Mouse (Mus musculus) embryonic fibroblast, embryonic 13.5 days (primary cell): ENCODE results near the gene Ypel5.

ENCODE experiments used
- CTCF ChIP-seq: IDR thresholded peaks from 2 replicates; pipeline ENCODE4 v1.5.1; 2011; ENCODE audit warnings: mild to moderate bottlenecking, control low read depth, low read length, moderate library complexity, borderline replicate concordance; ENCODE audit not compliant: insufficient read depth
- POLR2A ChIP-seq: IDR thresholded peaks from 2 replicates; pipeline ENCODE4 v1.6.1; 2011; ENCODE audit warnings: low read depth, mild to moderate bottlenecking, control low read depth, low read length, moderate library complexity

GRCm38 (mm10) chr17:72845521-72845920 lies 9.3 kb downstream of the Ypel5 start:
- no peak for TF ChIP-seq CTCF
- no peak for TF ChIP-seq POLR2A
